Mouse (Mus musculus): ENCODE measurements around the gene Acat2.
"Not testable (repeated sequence)": the region's sequence is repeated elsewhere in the genome, so short reads cannot be mapped to it uniquely, and the experiment has no call there.

Acat2 gene

GRCm38 (mm10) chr17:12905810-12906209, 54.7 kb downstream of the Acat2 start:
- DNase-seq (ENCODE audit: low spot score) = no peak

DNA sequence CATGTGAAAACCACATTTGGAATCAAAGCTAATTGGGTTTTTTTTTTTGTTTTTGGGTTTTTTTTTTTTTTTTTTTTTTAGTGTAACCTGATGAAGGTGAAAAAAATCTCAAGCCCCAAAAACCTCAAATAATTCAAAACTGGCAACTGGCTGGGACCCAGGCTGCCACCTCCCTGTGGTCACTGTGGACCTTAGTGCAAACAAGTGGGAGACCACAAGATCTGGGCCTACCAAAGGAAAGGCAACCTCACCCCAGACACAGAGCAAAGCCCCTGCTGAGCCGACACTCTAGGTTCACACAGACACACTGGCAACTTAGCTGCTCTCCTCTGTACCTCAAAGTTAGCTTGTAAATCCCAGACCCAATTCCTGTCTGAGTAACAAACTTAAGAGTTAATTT, 56.2 kb downstream of the Acat2 start:
- DNase-seq (ENCODE audit: low spot score) = no peak

DNA sequence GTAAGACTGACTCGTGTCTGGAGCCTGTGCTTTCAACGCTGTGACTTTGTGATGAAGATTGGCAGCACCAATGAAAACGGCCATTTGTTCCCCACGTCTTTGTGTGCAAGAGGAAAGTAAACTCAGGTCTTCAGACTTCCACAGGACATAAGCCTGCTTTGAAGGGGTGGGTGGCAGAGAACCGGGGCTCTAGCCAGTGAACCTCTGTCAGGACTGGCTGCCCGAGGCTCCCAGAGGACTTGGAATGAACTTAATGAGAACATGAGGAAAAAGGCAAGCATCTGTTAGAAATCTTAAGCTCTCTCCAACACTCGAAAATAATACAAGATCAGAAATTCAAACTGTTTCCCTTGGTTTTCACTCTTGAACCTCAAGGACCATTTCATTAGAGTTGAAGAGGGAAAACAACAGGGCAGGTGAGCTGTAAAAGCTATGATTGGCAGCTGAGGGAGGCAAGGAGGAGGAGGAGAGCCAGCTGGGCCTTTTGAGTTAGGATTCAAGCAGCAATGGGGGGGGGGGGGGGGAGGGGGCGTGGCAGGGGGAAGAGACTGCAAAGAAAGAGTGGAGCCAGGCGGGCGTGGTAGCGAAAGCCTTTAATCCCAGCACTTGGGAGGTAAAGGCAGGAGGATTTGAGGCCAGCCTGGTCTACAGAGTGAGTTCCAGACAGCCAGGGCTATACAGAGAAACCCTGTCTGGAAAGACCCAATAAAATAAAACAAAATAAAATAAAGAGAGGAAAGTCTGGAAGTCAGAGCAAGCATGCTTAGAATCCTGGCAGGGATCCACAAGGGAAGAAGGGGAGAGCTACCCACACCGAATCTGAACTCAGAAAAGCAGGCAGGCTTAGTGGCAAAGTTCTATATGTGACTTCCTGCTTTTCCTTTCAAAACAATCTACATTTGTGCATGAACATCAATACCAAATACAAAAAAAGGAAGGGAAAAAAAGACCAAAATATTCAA, 56.9 kb downstream of the Acat2 start:
- peak; percentile 36 for DNase-seq (ENCODE audit: low spot score)

DNA sequence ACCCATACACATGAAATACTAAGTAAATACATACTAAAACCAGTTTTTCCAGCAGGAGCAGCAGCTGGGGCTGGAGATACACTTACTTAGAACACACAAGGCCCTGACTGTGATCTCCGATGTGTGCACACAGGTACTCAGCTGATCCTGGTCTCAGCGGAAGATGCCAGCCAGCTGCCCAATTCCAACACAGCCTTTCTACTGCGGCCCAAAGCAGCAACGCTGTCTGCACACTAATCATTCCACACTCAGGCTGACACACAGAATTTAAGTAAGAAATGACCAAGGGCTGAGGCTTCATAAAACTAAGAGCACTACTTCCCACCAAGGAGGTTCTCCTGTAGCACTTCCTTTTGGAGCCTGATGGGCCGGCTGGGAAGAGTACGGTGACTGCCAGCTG, 58.3 kb downstream of the Acat2 start:
- DNase-seq (ENCODE audit: low spot score) = no peak

- not testable (repeated sequence) for DNase-seq (ENCODE audit: low spot score)
These were observed 61.9 kb downstream of the Acat2 start for GRCm38 (mm10) chr17:12898607-12899006.

GRCm38 (mm10) chr17:12897674-12898073, 62.9 kb downstream of the Acat2 start:
- no peak for DNase-seq (ENCODE audit: low spot score)

All from embryo, embryonic 10.5 days (tissue).